Mouse (Mus musculus): ENCODE data around the gene Lingo2. TPM values are rescaled to one million over a fixed set of nuclear protein-coding genes. Genes with fewer than 3 reads are reported as not detected.

The Lingo2 gene
- 0.10 and 0.12 TPM in 2 replicates for polyA plus RNA-seq (2012; rRNA removed)

- H3K27ac ChIP-seq (ENCODE audit: control insufficient read depth, insufficient read depth, low read depth, low read length): no peak within 1 kb of the TSS
- no peak for TF ChIP-seq POLR2A (IDR thresholded peaks at IDR 0.05; ENCODE audit: control insufficient read depth, low read depth, low read length)
- TF ChIP-seq CTCF (IDR thresholded peaks at IDR 0.05; ENCODE audit: control insufficient read depth, insufficient read depth, insufficient replicate concordance, low read depth, low read length): no peak
- peaks cover 7% of the 10 kb centered on the region for H3K4me1 ChIP-seq (ENCODE audit: control insufficient read depth, insufficient read depth, low read length)
- H3K4me3 ChIP-seq (ENCODE audit: control insufficient read depth, low read depth, low read length): peak within 1 kb of the TSS; percentile 2
- no peaks in the 10 kb centered on the region for H3K27me3 ChIP-seq (ENCODE audit: control insufficient read depth, insufficient read depth, low read length)
- H3K36me3 ChIP-seq (ENCODE audit: control insufficient read depth, insufficient read depth, low read length): no peaks in the 10 kb centered on the region
These were observed at the start of gene Lingo2 for GRCm38 (mm10) chr4:36951150-36951954. Lingo2 (minus strand) TSS chr4:36951747.

GRCm38 (mm10) chr4:36973358-36973757 lies 21.8 kb upstream of the Lingo2 start:
- Histone ChIP-seq H3K27me3 (ENCODE audit: control insufficient read depth, insufficient read depth, low read length) (no peaks in the 10 kb centered on the region), H3K4me3 (ENCODE audit: control insufficient read depth, low read depth, low read length) (no peak overlapping the region), H3K36me3 (ENCODE audit: control insufficient read depth, insufficient read depth, low read length) (no peaks in the 10 kb centered on the region), H3K27ac (ENCODE audit: control insufficient read depth, insufficient read depth, low read depth, low read length) (no peak overlapping the region), H3K4me1 (ENCODE audit: control insufficient read depth, insufficient read depth, low read length) (no peaks in the 10 kb centered on the region)
- TF ChIP-seq CTCF (IDR thresholded peaks at IDR 0.05; ENCODE audit: control insufficient read depth, insufficient read depth, insufficient replicate concordance, low read depth, low read length) (no peak), POLR2A (IDR thresholded peaks at IDR 0.05; ENCODE audit: control insufficient read depth, low read depth, low read length) (no peak)

- Histone ChIP-seq H3K27ac (ENCODE audit: control insufficient read depth, insufficient read depth, low read depth, low read length) (no peak overlapping the region), H3K36me3 (ENCODE audit: control insufficient read depth, insufficient read depth, low read length) (no peaks in the 10 kb centered on the region), H3K27me3 (ENCODE audit: control insufficient read depth, insufficient read depth, low read length) (no peaks in the 10 kb centered on the region), H3K4me1 (ENCODE audit: control insufficient read depth, insufficient read depth, low read length) (peaks cover 7% of the 10 kb centered on the region), H3K4me3 (ENCODE audit: control insufficient read depth, low read depth, low read length) (no peak overlapping the region)
- TF ChIP-seq POLR2A (IDR thresholded peaks at IDR 0.05; ENCODE audit: control insufficient read depth, low read depth, low read length) (no peak), CTCF (IDR thresholded peaks at IDR 0.05; ENCODE audit: control insufficient read depth, insufficient read depth, insufficient replicate concordance, low read depth, low read length) (no peak)
These were observed 1.2 kb upstream of the Lingo2 start for GRCm38 (mm10) chr4:36952431-36953429.

DNA sequence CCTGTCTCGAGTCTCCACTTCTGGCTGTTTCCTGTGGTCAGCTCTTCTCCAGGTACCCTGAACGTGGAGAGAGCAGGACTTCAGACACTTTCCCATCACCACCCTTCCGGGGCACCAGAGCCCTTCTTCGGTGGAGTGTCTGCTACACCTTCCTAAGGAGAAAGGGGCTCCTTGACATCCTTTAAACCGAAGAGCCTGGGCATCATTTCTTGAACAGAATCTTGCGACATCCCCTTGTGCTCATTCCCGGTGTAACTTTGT lies 338 bp upstream of the Lingo2 start:
- H3K4me1 ChIP-seq (ENCODE audit: control insufficient read depth, insufficient read depth, low read length): peaks cover 7% of the 10 kb centered on the region
- H3K4me3 ChIP-seq (ENCODE audit: control insufficient read depth, low read depth, low read length): peak overlapping the region; percentile 2; the same call in 1 of the 2 replicates
- no peaks in the 10 kb centered on the region for H3K36me3 ChIP-seq (ENCODE audit: control insufficient read depth, insufficient read depth, low read length)
- no peaks in the 10 kb centered on the region for H3K27me3 ChIP-seq (ENCODE audit: control insufficient read depth, insufficient read depth, low read length)
- TF ChIP-seq POLR2A (IDR thresholded peaks at IDR 0.05; ENCODE audit: control insufficient read depth, low read depth, low read length) (no peak), CTCF (IDR thresholded peaks at IDR 0.05; ENCODE audit: control insufficient read depth, insufficient read depth, insufficient replicate concordance, low read depth, low read length) (no peak)
- no peak overlapping the region for H3K27ac ChIP-seq (ENCODE audit: control insufficient read depth, insufficient read depth, low read depth, low read length)

DNA sequence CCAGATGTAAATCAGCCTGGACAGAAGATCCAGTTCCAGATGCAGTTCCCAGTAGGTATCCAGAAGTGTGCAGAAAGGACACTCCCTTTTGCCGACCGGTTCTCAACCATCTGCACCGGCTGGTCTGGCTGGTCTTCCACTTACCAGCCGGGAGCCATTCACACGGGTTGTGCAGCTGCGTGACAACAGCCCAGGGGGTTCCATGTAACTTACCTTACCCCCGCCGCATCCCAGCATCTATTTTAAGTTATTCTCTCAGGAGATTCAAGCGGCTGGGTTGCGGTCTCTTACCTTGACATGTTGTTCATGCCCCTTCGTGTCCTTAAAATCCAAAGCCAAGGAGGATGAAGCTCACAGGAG lies 777 bp downstream of the Lingo2 start:
- Histone ChIP-seq H3K27ac (ENCODE audit: control insufficient read depth, insufficient read depth, low read depth, low read length) (no peak overlapping the region), H3K4me3 (ENCODE audit: control insufficient read depth, low read depth, low read length) (no peak overlapping the region), H3K4me1 (ENCODE audit: control insufficient read depth, insufficient read depth, low read length) (peaks cover 7% of the 10 kb centered on the region), H3K27me3 (ENCODE audit: control insufficient read depth, insufficient read depth, low read length) (no peaks in the 10 kb centered on the region), H3K36me3 (ENCODE audit: control insufficient read depth, insufficient read depth, low read length) (no peaks in the 10 kb centered on the region)
- TF ChIP-seq CTCF (IDR thresholded peaks at IDR 0.05; ENCODE audit: control insufficient read depth, insufficient read depth, insufficient replicate concordance, low read depth, low read length) (no peak), POLR2A (IDR thresholded peaks at IDR 0.05; ENCODE audit: control insufficient read depth, low read depth, low read length) (no peak)

DNA sequence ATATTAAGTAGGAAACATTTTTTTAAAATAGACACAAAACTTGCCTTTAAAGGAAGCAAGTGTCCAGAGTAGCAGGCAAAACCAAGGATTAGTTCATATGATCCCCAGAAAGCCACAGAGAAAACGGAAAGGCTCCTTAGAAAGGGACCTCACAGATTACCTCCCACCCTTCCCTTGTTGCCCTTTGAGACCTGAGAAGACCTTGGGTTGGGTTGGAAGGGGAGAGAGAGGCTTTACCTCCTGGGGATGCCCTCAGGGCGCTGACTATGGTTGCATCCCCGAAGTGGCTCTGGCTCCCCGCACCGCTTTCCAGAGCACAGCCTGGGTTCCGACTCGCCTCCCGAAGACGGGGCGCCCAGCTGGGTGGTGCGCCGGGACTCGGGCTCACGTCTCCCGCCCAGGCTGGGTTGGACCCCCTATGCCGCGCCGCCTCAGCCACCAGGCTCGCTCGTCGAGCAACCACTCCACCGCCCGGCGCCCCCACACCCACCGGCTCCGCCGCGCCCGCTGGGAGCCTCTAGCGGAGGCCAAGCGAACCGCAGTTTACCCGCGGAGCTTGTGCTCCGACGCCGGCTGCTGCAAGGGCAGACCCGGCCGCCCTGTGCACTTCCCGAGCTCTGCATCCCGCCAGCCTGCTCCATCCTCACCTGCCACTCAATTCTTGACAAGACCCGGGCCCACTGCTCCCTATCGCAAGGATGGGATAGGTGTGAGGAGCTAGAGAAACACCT lies 1.4 kb downstream of the Lingo2 start:
- Histone ChIP-seq H3K36me3 (ENCODE audit: control insufficient read depth, insufficient read depth, low read length) (no peaks in the 10 kb centered on the region), H3K4me1 (ENCODE audit: control insufficient read depth, insufficient read depth, low read length) (peaks cover 7% of the 10 kb centered on the region), H3K4me3 (ENCODE audit: control insufficient read depth, low read depth, low read length) (no peak overlapping the region), H3K27me3 (ENCODE audit: control insufficient read depth, insufficient read depth, low read length) (no peaks in the 10 kb centered on the region), H3K27ac (ENCODE audit: control insufficient read depth, insufficient read depth, low read depth, low read length) (no peak overlapping the region)
- TF ChIP-seq POLR2A (IDR thresholded peaks at IDR 0.05; ENCODE audit: control insufficient read depth, low read depth, low read length): no peak
- TF ChIP-seq CTCF (IDR thresholded peaks at IDR 0.05; ENCODE audit: control insufficient read depth, insufficient read depth, insufficient replicate concordance, low read depth, low read length): peak; percentile 19; the same call in 1 of the 2 replicates
